Mouse (Mus musculus) adrenal gland, adult 18-20 months (tissue): Measurements from ENCODE around the gene Cpt2. TPM values are rescaled to one million over a fixed set of nuclear protein-coding genes. Genes with fewer than 3 reads are reported as not detected.

Experiments
- DNase-seq, 2 experiments: peaks; one replicate each; pipeline ENCODE4 v3.0.0; 2021 to 2022; ENCODE audit warnings: low spot score in 2 of 2
- total RNA-seq, 2 experiments: library from RNA; stranded (reverse); gene quantifications; 1 replicate in 1 of 2; 2 replicates in 1 of 2; pipeline ENCODE4 v1.2.3; 2021

Gene Cpt2
- total RNA-seq, 2 experiments from 2014 or later = 167 to 236 TPM

- DNase-seq = no peak
These were observed 1.5 kb downstream of the Cpt2 start for GRCm38 (mm10) chr4:107921952-107922351.

GRCm38 (mm10) chr4:107921152-107921695, 2.2 kb downstream of the Cpt2 start:
- peak; percentile 47 to 61 for DNase-seq

- DNase-seq = peak; percentile 35 to 47
These were observed 3.1 kb downstream of the Cpt2 start for GRCm38 (mm10) chr4:107920336-107920735.

- no peak for DNase-seq
These were observed 13.4 kb downstream of the Cpt2 start for GRCm38 (mm10) chr4:107910020-107910419.

GRCm38 (mm10) chr4:107906561-107906960, 16.8 kb downstream of the Cpt2 start:
- DNase-seq = no peak

- DNase-seq = no peak
These were observed 19.2 kb downstream of the Cpt2 start for GRCm38 (mm10) chr4:107904252-107904651.

GRCm38 (mm10) chr4:107900206-107900605, 23.2 kb downstream of the Cpt2 start:
- DNase-seq = no peak

GRCm38 (mm10) chr4:107899211-107899927, 24.0 kb downstream of the Cpt2 start:
- no peak for DNase-seq

- no peak for DNase-seq
These were observed 30.7 kb downstream of the Cpt2 start for GRCm38 (mm10) chr4:107892663-107893062.

GRCm38 (mm10) chr4:107889731-107890432, 33.5 kb downstream of the Cpt2 start, which contains the start of gene 0610037L13Rik:
Gene 0610037L13Rik, plus strand, starts transcription at chr4:107889813.
- DNase-seq = peak; percentile 91 to 92

- peak in 1 of 2 experiments; percentile 12 for DNase-seq
These were observed 34.1 kb downstream of the Cpt2 start for GRCm38 (mm10) chr4:107889385-107889730.

GRCm38 (mm10) chr4:107886371-107886770, 37.0 kb downstream of the Cpt2 start:
- no peak for DNase-seq

GRCm38 (mm10) chr4:107881631-107882030, 41.8 kb downstream of the Cpt2 start:
- no peak for DNase-seq

GRCm38 (mm10) chr4:107879254-107880050, 44.0 kb downstream of the Cpt2 start, which contains the start of gene Magoh:
Gene Magoh, plus strand, starts transcription at chr4:107879755.
- DNase-seq = peak; percentile 95 to 96

- DNase-seq = no peak
These were observed 58.5 kb downstream of the Cpt2 start for GRCm38 (mm10) chr4:107864866-107865265.

- DNase-seq = no peak
These were observed 64.4 kb downstream of the Cpt2 start for GRCm38 (mm10) chr4:107858995-107859394.

GRCm38 (mm10) chr4:107856958-107857686, 66.3 kb downstream of the Cpt2 start:
- DNase-seq = no peak
